Mouse (Mus musculus) stomach, embryonic 16.5 days (tissue): ENCODE measurements around the gene Rab5c. TPM values are rescaled to one million over a fixed set of nuclear protein-coding genes. Genes with fewer than 3 reads are reported as not detected.

Experiments
- ATAC-seq: fragments of 200-750 bp; cut with Nextera tagmentation; 2 replicates; pipeline ENCODE4 v1.8.0; 2017; ENCODE audit warnings: moderate number of reproducible peaks, moderate TSS enrichment; ENCODE audit not compliant: insufficient read depth, low FRiP score
- H3K27ac ChIP-seq: fragments of 300-500 bp; sonication (generic); 2 replicates; pipeline ENCODE4 v1.5.1; 2014; ENCODE audit warnings: low read length
- H3K27me3 ChIP-seq: fragments of 300-500 bp; sonication (generic); 2 replicates; pipeline ENCODE4 v1.6.1; 2014; ENCODE audit warnings: low read length, control low read depth, mixed read lengths; ENCODE audit not compliant: control insufficient read depth, insufficient read depth
- H3K36me3 ChIP-seq: fragments of 300-500 bp; sonication (generic); 2 replicates; pipeline ENCODE4 v1.6.1; 2014; ENCODE audit warnings: low read length; ENCODE audit not compliant: control insufficient read depth, insufficient read depth
- H3K4me1 ChIP-seq: fragments of 300-500 bp; sonication (generic); 2 replicates; pipeline ENCODE4 v1.6.1; 2014; ENCODE audit warnings: low read length, control low read depth, mixed read lengths; ENCODE audit not compliant: control insufficient read depth, insufficient read depth
- H3K4me2 ChIP-seq: fragments of 300-500 bp; sonication (generic); 2 replicates; pipeline ENCODE4 v1.6.1; 2014; ENCODE audit warnings: low read depth, low read length, mixed read lengths
- H3K4me3 ChIP-seq: fragments of 300-500 bp; sonication (generic); replicated peaks from 2 replicates; pipeline ENCODE4 v1.5.1; 2014; ENCODE audit warnings: mild to moderate bottlenecking, low read length
- H3K9ac ChIP-seq: fragments of 300-500 bp; sonication (generic); 2 replicates; pipeline ENCODE4 v1.6.1; 2014; ENCODE audit warnings: low read length
- H3K9me3 ChIP-seq: fragments of 300-500 bp; sonication (generic); replicated peaks from 2 replicates; pipeline ENCODE4 v1.6.1; 2016; ENCODE audit warnings: low read length, control low read depth; ENCODE audit not compliant: control insufficient read depth
- WGBS: fragments of 180-500 bp; shearing (Covaris S2); extraction: QIAGEN DNeasy Blood & Tissue Kit; methylation state at CpG from one replicate; pipeline ENCODE4 v1.1.7; 2014; 5-methylcytosine and 5-hydroxymethylcytosine counted together
- polyA plus RNA-seq: library from polyadenylated mRNA; unstranded; fragments of >200 nt; fragmentation: Nextera tagmentation; extraction: Ambion mirVana; gene quantifications from 2 replicates; pipeline ENCODE4 v1.2.1, GENCODE M21; 2015

The Rab5c gene
- polyA plus RNA-seq, 1 experiment from 2014 or later: 33.9 TPM

DNA sequence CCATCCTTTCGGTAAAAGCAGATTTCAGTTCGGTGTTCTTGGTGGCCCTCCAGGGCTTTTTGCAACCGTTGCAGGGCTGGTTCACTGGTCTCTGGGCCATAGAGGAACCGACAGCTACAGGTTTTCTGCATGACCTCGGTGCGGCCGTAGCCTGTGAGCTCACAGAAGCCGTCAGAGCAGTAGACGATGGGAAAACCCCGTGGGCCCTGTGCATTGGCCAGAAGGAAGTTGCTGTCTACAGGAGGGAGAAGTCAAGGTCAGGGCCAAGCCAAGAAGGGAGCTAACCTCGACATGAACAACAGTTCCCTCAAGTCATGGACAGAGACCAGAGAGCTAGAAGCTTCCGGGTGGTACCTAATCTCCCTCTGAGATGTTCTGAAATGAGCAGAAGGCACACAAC lies 19.6 kb upstream of the Rab5c start:
- Histone ChIP-seq H3K9ac (no peak overlapping the region), H3K4me2 (no peak overlapping the region), H3K4me1 (peaks cover 8% of the 10 kb centered on the region), H3K4me3 (no peak overlapping the region), H3K36me3 (no peaks in the 10 kb centered on the region), H3K9me3 (no peaks in the 10 kb centered on the region), H3K27ac (no peak overlapping the region), H3K27me3 (peaks cover 29% of the 10 kb centered on the region)
- WGBS: 82% methylated on average over 12 of the region's 12 CpGs
- no peak for ATAC-seq

DNA sequence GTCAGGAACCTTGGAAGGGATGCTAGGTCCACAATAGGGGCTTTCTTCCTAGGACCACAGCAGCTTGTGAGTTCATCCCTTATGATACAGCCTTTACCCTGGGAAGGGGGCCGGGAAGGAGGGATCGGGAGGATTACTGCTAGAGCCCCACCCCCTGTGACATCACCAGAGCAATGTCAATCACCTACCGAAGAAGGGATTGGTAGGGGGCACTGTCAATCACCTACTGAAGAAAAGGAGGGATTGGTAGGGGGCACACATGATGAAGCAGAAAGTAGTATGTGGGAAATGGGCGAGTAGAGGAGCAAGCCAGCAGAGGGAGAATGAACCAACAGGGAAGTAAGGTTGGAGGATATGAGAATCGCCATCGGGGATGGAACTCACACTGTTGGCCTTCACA lies 18.5 kb upstream of the Rab5c start:
- Histone ChIP-seq H3K27me3 (peaks cover 25% of the 10 kb centered on the region), H3K4me1 (peaks cover 5% of the 10 kb centered on the region; the same call in 1 of the 2 replicates), H3K36me3 (no peaks in the 10 kb centered on the region), H3K9ac (no peak overlapping the region), H3K4me2 (no peak overlapping the region), H3K27ac (no peak overlapping the region), H3K9me3 (no peaks in the 10 kb centered on the region), H3K4me3 (no peak overlapping the region)
- 58% methylated on average over 6 of the region's 6 CpGs for WGBS
- no peak for ATAC-seq

DNA sequence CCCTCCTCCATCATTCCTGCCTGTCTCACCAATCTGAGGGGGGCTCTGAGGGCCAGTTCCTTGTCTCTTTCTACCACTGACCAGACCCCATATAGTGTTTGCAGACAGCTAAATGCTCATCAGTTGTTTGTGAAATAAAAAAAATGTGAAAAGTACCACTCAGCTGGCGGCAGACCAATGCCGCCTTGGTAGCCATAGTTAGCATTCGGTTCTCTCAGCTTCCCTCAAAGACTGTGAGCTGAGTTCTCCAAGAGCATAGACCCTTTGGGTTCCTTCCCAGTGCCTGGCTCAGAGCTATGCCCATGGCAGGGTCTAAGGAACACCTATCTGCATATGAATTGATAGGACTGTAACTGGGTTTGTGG lies 16.7 kb upstream of the Rab5c start:
- no peaks in the 10 kb centered on the region for H3K9me3 ChIP-seq
- ATAC-seq: no peak
- H3K4me2 ChIP-seq: no peak overlapping the region
- H3K36me3 ChIP-seq: no peaks in the 10 kb centered on the region
- H3K9ac ChIP-seq: no peak overlapping the region
- H3K27me3 ChIP-seq: peaks cover 17% of the 10 kb centered on the region
- H3K4me3 ChIP-seq: no peak overlapping the region
- no peak overlapping the region for H3K27ac ChIP-seq
- WGBS: 84% methylated on average over 3 of the region's 3 CpGs
- peaks cover 5% of the 10 kb centered on the region; the same call in 1 of the 2 replicates for H3K4me1 ChIP-seq

DNA sequence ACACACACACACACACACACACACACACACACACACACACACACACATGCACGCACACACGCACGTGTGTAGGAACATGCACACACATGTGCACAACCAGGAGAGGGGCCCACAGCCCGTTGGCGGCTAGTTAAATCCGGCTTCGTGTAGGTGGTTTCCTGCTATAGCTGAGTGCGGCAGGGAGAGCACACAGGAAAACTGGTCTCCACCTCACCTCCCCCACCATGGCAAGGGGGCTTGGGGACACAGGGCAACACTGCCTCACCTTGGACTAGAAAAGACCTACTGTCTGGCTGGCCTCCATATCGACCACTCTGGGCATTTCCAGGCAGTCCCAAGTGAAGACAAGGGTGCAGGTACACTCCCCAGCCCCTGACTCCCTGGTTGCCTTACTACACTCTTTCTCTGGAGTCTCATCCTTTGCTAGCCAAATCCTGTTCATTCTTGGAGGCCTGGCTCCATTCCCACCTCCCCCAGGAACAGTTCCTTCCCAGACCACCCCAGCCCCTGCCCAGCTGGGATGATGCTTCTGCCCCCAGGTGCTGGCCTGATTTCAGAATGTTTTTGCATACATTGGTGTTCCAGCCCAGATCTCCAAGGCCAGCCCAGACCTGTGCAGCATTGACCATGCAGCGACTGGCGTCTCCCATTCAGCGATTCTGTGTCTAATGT lies 16.1 kb upstream of the Rab5c start:
- Histone ChIP-seq H3K9ac (no peak overlapping the region), H3K27ac (no peak overlapping the region), H3K4me2 (no peak overlapping the region), H3K36me3 (no peaks in the 10 kb centered on the region), H3K9me3 (no peaks in the 10 kb centered on the region), H3K4me1 (no peaks in the 10 kb centered on the region), H3K27me3 (peaks cover 15% of the 10 kb centered on the region), H3K4me3 (no peak overlapping the region)
- no peak for ATAC-seq
- 81% methylated on average over 12 of the region's 12 CpGs for WGBS

DNA sequence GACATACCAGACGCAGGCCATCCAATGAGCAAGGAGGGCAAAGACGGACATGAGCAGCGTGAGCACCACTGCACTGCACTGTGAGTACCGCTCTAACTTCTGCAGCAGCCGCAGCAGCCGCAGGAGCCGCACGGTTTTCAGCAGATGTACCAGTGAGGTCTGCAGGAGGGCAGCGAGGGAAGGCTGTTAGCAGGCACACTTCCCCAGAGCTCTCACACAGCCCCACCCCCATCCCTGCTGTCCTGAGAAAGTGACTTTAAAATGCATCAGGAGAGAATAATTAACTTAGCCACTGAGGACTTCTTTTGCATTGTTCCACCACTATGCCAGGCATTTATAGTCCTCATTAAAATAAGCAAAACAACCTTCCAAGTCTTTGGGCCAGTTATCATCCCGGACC lies 14.3 kb upstream of the Rab5c start:
- no peaks in the 10 kb centered on the region for H3K9me3 ChIP-seq
- H3K4me3 ChIP-seq: no peak overlapping the region
- no peak overlapping the region for H3K4me2 ChIP-seq
- H3K4me1 ChIP-seq: no peaks in the 10 kb centered on the region
- H3K27ac ChIP-seq: no peak overlapping the region
- H3K27me3 ChIP-seq: peaks cover 7% of the 10 kb centered on the region
- WGBS: 27% methylated on average over 10 of the region's 10 CpGs
- H3K9ac ChIP-seq: no peak overlapping the region
- no peak for ATAC-seq
- no peaks in the 10 kb centered on the region for H3K36me3 ChIP-seq

DNA sequence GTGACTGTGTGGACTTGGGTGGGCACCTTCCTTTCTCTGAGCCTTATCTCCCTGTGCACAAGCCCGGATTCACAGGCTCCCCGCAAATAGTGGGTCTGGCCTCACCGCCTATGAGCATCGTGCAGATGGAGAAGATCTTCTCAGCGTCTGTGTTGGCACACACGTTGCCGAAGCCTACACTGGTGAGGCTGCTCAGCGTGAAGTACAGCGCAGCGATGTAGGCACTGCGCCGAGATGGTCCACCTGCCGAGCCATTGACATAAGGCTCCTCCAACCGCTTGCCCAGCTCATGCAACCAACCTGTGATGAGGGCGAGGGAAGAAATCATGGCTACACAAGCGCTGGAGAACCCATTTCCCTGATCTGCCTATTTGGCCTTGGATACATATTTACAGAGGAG lies 12.1 kb upstream of the Rab5c start:
- Histone ChIP-seq H3K36me3 (no peaks in the 10 kb centered on the region), H3K4me3 (no peak overlapping the region), H3K9ac (no peak overlapping the region), H3K27me3 (peaks cover 7% of the 10 kb centered on the region), H3K9me3 (no peaks in the 10 kb centered on the region), H3K27ac (no peak overlapping the region), H3K4me2 (no peak overlapping the region), H3K4me1 (no peaks in the 10 kb centered on the region)
- whole genome bisulfite sequencing: 84% methylated on average over 16 of the region's 16 CpGs
- no peak for ATAC-seq

DNA sequence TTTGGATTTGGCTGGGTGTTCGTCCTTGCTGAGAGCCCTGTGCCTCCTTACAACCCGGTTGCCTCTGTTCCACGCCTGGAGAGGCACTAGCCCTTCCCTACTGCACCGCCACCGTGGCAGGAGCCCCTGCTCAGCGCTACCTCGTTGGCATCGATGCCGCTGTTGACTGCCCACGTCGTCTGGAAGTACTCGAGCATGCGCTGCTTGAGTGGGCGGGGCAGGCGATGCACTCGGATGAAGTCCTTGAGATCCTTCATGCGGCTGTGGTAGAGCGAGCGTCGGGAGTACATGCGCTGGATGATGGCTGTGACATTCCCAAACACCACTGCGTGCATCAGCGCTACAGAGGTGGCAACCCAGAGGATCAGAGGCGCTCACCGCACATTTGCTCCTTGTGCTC lies 11.5 kb upstream of the Rab5c start:
- Histone ChIP-seq H3K27me3 (peaks cover 7% of the 10 kb centered on the region), H3K9ac (no peak overlapping the region), H3K27ac (no peak overlapping the region), H3K4me2 (no peak overlapping the region), H3K36me3 (no peaks in the 10 kb centered on the region), H3K4me3 (no peak overlapping the region), H3K4me1 (no peaks in the 10 kb centered on the region), H3K9me3 (no peaks in the 10 kb centered on the region)
- WGBS: 31% methylated on average over 25 of the region's 25 CpGs
- ATAC-seq: no peak

DNA sequence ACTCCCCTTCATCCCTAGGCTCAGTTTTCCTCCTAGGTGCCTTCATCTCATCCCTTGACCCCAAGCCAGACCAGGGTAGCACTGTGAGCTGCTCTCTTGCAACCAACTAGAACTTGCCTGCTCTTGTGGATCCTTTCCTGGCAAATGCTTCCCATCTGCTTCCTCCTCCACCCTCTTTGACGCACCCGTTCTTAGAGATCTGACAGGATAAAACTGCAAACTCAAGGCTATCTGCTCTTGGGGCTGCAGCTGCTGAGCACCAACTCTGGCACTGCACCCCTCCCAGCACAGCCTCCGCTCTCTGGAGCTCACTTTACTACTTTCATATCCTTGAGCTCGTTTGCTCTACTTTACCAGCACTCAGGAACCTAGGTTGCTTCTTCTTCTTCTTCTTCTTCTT lies 10.6 kb upstream of the Rab5c start:
- no peaks in the 10 kb centered on the region for H3K9me3 ChIP-seq
- no peak overlapping the region for H3K4me3 ChIP-seq
- WGBS: 63% methylated on average over 4 of the region's 4 CpGs
- H3K27me3 ChIP-seq: peaks cover 7% of the 10 kb centered on the region
- no peaks in the 10 kb centered on the region for H3K4me1 ChIP-seq
- H3K27ac ChIP-seq: no peak overlapping the region
- no peaks in the 10 kb centered on the region for H3K36me3 ChIP-seq
- H3K9ac ChIP-seq: no peak overlapping the region
- ATAC-seq: no peak
- no peak overlapping the region for H3K4me2 ChIP-seq

DNA sequence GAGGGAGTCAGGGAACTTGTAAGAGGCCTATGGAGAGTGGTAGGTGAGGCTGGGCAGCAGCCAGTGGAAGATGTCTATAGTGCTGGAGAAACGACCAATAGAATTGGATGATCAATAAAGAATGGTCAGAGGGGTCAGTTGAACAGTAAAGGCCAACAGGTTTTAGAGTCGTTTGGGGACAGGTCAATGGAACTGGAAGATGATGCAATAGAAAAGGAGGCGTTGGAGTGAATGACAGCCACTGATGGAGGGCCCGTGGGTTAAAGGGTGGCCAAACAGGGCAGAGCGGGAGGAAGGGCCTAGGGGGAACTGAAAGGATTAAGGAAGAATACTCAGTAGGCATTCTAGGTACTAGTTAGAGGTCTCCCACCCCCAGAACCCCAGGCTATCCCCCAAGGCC lies 9.1 kb upstream of the Rab5c start:
- Histone ChIP-seq H3K9me3 (no peaks in the 10 kb centered on the region), H3K36me3 (no peaks in the 10 kb centered on the region), H3K27me3 (peaks cover 7% of the 10 kb centered on the region), H3K4me1 (no peaks in the 10 kb centered on the region), H3K4me3 (no peak overlapping the region), H3K27ac (no peak overlapping the region), H3K9ac (no peak overlapping the region), H3K4me2 (no peak overlapping the region)
- no peak for ATAC-seq
- 51% methylated on average over 5 of the region's 5 CpGs for WGBS
